ENCODE assay signal across 16 mouse cellular contexts in genomic region chr19:18619060-18619459, GRCm38 (mm10). TPM values are rescaled to one million over a fixed set of nuclear protein-coding genes. Genes with fewer than 3 reads are reported as not detected.
DNase-seq lines count a peak whose midpoint lies in the region; ATAC-seq and TF ChIP-seq lines count a peak whose summit lies in the region.
"Had no signal": no experiment of that assay in that cellular context is flagged by ENCODE, and none has a peak within 500 bp of the region (broad histone marks: within the 10 kb centered on the region; RNA-seq: fewer than 3 reads in every experiment).

No protein-coding gene starts in this region.

- no peaks in the 10 kb centered on the region for H3K9me3 ChIP-seq in liver, postnatal 0 days (ENCODE audit: low read length)
- H3K9me3 ChIP-seq in liver, embryonic 12.5 days (replicated peaks): no peaks in the 10 kb centered on the region
- H3K9me3 ChIP-seq: intestine, embryonic 15.5 days; neural tube, embryonic 13.5 days had no signal

- no peak for TF ChIP-seq CTCF in liver, postnatal 0 days (IDR thresholded peaks at IDR 0.05; ENCODE audit: low read depth)

- WGBS in liver, postnatal 0 days (ENCODE audit: insufficient replicate concordance): 59% methylated on average over 5 of the region's 5 CpGs
- WGBS in liver, embryonic 12.5 days (ENCODE audit: insufficient replicate concordance): 67% methylated on average over 5 of the region's 5 CpGs

- no peak overlapping the region for H3K4me3 ChIP-seq in liver, postnatal 0 days (ENCODE audit: low read depth, low read length)
- H3K4me3 ChIP-seq in liver, embryonic 12.5 days: no peak overlapping the region
- H3K4me3 ChIP-seq: heart, adult 2 months; intestine, embryonic 15.5 days; neural tube, embryonic 13.5 days had no signal

- H3K36me3 ChIP-seq in liver, postnatal 0 days (replicated peaks; ENCODE audit: insufficient read depth, low read length): no peaks in the 10 kb centered on the region
- no peaks in the 10 kb centered on the region for H3K36me3 ChIP-seq in liver, embryonic 12.5 days
- H3K36me3 ChIP-seq: intestine, embryonic 15.5 days; neural tube, embryonic 13.5 days had no signal

- DNase-seq in liver, postnatal 0 days: no peak
- peak; percentile 12 for DNase-seq in NIH3T3 (ENCODE audit: low read depth)
- peak; percentile 85 for DNase-seq in naive thymus-derived CD4-positive, alpha-beta T cell, adult 2 months (ENCODE audit: low read depth)
- peak; percentile 37 for DNase-seq in thymus, postnatal 4 days
- DNase-seq in urinary bladder, postnatal 25 days (ENCODE audit: low spot score): no peak
- no peak for DNase-seq in yolk sac, embryonic 10.5 days (ENCODE audit: low spot score)
- DNase-seq: cerebellum, adult 18-20 months; heart, adult 2 months; heart, postnatal 4 days; kidney, postnatal 4 days; midbrain, embryonic 14.5 days; retina, postnatal 1 day; spleen, adult 18-20 months had no signal

- no peak overlapping the region for H3K9ac ChIP-seq in liver, postnatal 0 days (replicated peaks)
- H3K9ac ChIP-seq in liver, embryonic 12.5 days: no peak overlapping the region
- H3K9ac ChIP-seq: intestine, embryonic 15.5 days; neural tube, embryonic 13.5 days had no signal

- no peak overlapping the region for H3K4me2 ChIP-seq in liver, postnatal 0 days (ENCODE audit: low read depth, low read length)
- H3K4me2 ChIP-seq in liver, embryonic 12.5 days: no peak overlapping the region
- H3K4me2 ChIP-seq: intestine, embryonic 15.5 days; neural tube, embryonic 13.5 days had no signal

- H3K27ac ChIP-seq in liver, postnatal 0 days (ENCODE audit: low read depth): peak overlapping the region; percentile 4; the same call in 1 of the 2 replicates
- H3K27ac ChIP-seq in liver, embryonic 12.5 days: no peak overlapping the region
- H3K27ac ChIP-seq: intestine, embryonic 15.5 days; neural tube, embryonic 13.5 days had no signal

- TF ChIP-seq EP300 in liver, postnatal 0 days (IDR thresholded peaks at IDR 0.05; ENCODE audit: low read depth): no peak

- H3K27me3 ChIP-seq in liver, postnatal 0 days (ENCODE audit: insufficient read depth, low read length): no peaks in the 10 kb centered on the region
- H3K27me3 ChIP-seq in liver, embryonic 12.5 days (replicated peaks): no peaks in the 10 kb centered on the region
- H3K27me3 ChIP-seq: intestine, embryonic 15.5 days; neural tube, embryonic 13.5 days had no signal

- ATAC-seq in liver, postnatal 0 days: peak; percentile 12; the same call in 1 of the 2 replicates
- no peak for ATAC-seq in liver, embryonic 12.5 days
- ATAC-seq: intestine, embryonic 15.5 days had no signal

- peaks cover 47% of the 10 kb centered on the region for H3K4me1 ChIP-seq in liver, postnatal 0 days (ENCODE audit: insufficient read depth)
- peaks cover 35% of the 10 kb centered on the region for H3K4me1 ChIP-seq in liver, embryonic 12.5 days
- H3K4me1 ChIP-seq: neural tube, embryonic 13.5 days had no signal

RNA-seq across cellular contexts. Expression of gene Ostf1, which starts 12.6 kb away (rescaled TPM):
- 87.5 and 93.7 TPM in 2 replicates for polyA plus RNA-seq in liver, postnatal 0 days (2015; fragmentation: Nextera tagmentation; extraction: Ambion mirVana)
- polyA plus RNA-seq in liver, embryonic 12.5 days (2016; fragmentation: Nextera tagmentation; extraction: Ambion mirVana): 60.8 and 65.1 TPM in 2 replicates

RNA-seq across cellular contexts. Expression of gene Nmrk1, which starts 12.7 kb away (rescaled TPM):
- 10.9 and 12.6 TPM in 2 replicates for polyA plus RNA-seq in liver, postnatal 0 days (2015; fragmentation: Nextera tagmentation; extraction: Ambion mirVana)
- polyA plus RNA-seq in liver, embryonic 12.5 days (2016; fragmentation: Nextera tagmentation; extraction: Ambion mirVana): 6.3 and 7.2 TPM in 2 replicates

RNA-seq across cellular contexts. Expression of gene Carnmt1, which starts 51.5 kb away (rescaled TPM):
- 13.2 and 15.5 TPM in 2 replicates for polyA plus RNA-seq in liver, postnatal 0 days (2015; fragmentation: Nextera tagmentation; extraction: Ambion mirVana)
- polyA plus RNA-seq in liver, embryonic 12.5 days (2016; fragmentation: Nextera tagmentation; extraction: Ambion mirVana): 45.4 and 46.8 TPM in 2 replicates

Comparison
In these comparisons a context has a peak if more than half of its experiments do, and no peak if none do; other contexts are left out.
1. DNase-seq: peak in NIH3T3 (single experiment), naive thymus-derived CD4-positive, alpha-beta T cell, adult 2 months (single experiment) and thymus, postnatal 4 days (single experiment); none in liver, postnatal 0 days (single experiment), urinary bladder, postnatal 25 days (single experiment) and yolk sac, embryonic 10.5 days (single experiment).